Mouse (Mus musculus): ENCODE measurements around the gene Ccdc50.

The Ccdc50 gene

DNA sequence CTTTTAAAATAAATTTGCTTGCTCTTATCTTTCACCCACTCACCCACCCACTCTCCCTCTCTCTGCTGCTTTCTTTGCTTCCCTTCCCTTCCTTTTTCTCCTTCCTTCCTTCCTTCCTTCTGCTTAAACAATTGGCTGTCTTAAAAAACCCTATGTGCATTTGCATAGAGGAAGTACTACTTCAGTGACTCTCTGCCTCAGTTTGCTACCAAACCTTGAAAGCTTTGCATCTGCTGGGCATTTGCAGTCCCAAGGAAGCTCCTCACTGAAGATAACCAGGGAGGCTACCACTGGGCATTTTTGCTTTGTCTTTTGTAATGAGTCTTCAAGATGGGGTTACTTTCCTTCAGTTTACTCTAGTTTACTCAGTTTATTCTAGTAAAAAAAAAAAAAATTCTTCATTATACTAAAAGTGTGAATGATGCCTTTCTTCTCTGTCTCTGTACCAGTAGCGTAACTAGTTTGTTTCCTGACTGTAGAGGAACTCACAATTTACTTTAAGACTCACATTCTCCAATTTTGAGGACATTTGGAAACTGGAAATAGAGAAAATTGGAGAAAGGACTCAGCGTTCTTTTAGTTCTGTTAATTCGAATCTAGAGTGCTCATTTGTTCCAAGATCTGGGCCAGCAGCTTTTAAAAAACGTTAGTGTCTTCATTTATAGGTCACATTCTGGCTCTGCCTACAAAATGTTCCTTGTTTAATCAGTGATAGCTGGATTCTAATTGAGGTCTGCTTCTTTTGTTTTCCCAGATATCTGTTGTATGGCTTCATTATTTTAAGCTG, 6.8 kb downstream of the Ccdc50 start:
- no peak for DNase-seq (ENCODE audit: low spot score)

DNA sequence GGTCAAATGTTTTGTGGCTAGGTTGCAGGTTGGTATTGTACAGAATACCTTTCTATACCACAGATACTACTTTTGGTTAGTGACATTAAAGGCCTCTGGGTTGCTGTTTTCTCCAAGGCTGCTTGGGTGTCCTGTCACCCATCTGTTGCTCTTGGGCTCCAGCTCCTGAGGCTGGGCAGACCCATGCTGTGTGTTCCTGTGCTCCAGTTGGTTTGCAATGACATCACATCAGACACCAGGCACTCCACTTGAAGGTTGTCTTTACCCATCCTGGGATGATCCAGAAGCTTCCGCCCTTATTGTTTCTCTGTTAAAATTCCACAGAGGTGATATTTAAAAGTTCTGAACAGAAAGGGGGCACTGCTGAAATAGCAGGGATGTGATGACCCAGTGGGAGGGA, 8.3 kb downstream of the Ccdc50 start:
- DNase-seq (ENCODE audit: low spot score) = no peak

DNA sequence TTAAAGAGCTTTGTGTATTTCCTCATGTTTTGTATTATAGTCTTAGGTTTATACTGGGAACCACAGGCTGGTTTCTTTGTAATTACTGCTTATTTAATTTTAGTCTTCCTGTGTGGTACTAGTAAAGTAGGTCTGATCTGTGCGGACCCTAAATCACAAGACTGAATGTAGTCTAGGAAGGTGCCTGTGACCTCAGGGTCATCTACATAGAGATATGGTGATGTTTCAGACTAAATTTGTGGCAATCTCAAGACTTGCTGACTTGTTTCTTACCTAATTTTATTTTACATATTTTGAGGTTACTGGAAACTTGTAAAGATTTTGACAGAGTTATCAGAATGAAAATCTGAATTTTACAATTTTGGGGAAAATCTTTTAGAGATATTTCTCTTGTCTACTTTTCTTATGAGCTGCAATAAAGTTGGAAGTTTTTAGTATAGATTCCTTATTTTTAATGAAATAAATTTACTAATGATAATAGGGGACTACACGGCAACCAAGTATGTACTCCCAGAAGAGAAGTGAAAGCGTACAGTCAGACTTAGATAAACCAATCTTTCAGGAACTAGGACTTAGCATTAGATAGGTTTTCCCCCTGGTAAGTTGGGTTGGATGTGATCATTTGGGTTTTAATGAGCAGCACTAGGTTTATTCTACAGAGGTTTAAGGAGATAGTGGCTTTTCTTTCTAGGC, 10.5 kb downstream of the Ccdc50 start:
- DNase-seq (ENCODE audit: low spot score) = no peak

DNA sequence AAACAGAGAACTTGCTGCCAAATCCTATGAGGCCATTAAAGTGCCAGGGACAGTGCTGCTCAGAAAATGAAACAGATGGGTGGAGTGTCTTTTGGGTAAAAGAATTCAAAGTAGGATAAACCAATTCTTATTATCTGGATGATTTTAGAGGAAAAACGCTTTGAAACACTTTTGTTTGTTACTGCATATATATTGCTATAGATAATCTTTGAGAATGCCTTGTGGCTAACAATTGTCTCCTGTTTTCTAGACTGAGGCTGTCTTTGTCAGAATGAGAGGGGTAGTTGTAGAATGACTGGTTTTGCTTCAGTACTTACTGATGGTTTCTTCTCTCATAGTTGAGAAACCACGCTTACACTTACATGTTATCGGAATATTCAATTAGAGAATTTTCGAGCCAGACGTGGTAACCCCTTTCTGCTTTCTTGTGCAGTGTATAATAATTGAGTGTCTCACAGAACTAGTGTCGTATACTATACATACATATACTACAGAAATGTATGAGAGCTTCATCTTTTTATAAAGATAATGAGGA, 11.1 kb downstream of the Ccdc50 start:
- no peak for DNase-seq (ENCODE audit: low spot score)

DNA sequence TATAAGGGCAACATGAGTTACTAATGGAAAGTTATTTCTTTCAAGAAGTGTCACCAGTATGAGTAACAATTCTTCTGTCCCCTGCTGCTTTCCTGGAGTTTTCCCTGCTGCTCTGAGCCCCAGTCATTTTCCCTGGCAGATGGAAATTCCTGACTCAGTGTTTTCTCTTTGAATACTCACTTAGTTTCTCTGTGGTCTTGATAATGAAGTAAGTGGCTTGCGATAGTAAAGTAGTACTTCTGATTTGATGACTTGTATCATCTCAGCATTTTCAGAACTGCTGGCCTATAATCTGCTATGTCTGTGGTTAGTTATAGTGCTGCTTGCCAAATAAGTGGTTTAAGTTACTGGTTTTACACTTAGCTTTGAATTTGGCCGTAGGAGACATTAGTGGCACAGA, 12.9 kb downstream of the Ccdc50 start:
- DNase-seq (ENCODE audit: low spot score) = no peak

DNA sequence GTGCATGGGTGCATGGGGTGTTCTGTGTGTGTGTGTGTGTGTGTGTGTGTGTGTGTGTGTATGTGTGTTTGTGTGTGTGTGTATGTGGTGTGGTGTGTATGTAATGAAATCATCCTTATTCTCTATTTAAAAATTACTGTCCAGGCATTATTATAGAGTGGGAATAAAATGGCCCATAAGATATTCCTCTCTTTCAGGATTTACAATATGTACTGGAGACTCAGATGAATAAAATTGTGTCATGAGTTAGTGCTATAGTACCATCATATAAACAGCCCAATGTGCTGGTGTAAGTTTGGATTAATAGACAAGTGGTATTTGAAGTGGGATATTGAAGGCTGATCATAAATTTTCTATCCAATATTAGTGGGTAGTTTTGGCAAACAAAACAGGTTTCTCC, 15.4 kb downstream of the Ccdc50 start:
- DNase-seq (ENCODE audit: low spot score) = no peak

DNA sequence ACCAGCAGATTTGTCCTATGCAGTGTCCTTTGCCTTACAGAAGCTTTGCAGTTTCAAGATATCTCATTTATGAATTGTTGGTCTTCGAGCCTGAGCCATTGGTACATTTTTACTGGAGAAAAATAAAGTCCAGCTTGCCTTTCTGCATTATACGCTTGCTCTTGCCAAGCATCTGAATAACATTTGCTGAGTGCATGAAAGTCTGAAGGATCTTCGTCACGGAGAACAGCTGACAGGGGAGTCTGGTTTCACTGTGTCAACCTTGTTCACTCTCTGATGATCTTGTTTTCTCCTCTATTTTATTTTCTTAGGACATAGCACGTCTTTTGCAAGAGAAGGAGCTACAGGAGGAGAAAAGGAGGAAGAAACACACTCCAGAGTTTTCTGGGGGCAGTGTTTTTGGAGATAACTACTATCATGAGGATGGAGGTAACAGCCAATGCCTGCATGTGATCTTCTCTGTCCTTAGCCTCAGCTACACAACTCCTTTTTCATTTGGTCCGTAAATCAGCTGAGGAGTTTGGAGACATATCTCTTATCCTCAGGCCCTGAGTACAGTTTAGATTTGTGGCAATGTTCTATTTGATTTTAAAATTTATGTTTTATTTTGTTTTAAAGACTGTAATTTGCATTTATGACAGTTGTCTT, 28.4 kb downstream of the Ccdc50 start:
- DNase-seq (ENCODE audit: low spot score) = no peak

DNA sequence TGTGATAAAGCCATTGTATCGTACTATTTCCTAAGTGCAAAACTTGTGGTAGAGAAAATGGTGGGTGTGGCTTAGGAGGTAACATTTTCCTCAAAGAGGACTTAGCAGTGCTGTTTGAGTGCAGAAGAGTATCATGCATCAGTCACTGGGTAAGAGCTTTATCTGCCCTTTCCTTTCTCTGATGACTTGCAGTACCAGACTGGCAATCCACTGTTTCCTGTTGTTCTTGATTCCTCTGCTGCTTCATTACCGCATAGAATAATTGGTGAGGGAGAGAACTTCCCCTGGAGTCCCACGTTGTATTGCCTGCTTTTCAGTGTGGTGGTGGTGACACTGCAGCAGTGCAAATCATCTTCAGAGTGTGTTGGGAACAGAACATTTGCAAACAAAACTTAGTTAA, 29.0 kb downstream of the Ccdc50 start:
- DNase-seq (ENCODE audit: low spot score) = no peak

DNA sequence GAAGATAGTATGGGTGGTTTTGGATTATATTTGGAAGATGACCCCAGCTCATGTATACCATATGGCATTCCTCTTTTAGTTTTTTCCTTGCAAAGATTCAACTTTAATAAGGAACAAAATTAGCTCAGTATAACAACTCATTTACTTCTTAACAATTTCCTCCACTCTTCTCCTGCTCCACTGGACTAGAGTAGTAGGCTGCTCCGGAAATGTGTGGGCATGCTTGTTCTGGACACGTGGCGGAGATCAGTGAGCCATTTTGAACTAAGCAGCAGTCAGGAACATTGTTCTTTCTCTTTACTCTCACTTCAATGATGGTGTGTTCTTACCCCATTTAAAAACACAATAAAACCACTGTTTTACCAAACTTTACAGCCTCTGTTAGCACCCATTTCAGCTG, 32.3 kb downstream of the Ccdc50 start:
- no peak for DNase-seq (ENCODE audit: low spot score)

DNA sequence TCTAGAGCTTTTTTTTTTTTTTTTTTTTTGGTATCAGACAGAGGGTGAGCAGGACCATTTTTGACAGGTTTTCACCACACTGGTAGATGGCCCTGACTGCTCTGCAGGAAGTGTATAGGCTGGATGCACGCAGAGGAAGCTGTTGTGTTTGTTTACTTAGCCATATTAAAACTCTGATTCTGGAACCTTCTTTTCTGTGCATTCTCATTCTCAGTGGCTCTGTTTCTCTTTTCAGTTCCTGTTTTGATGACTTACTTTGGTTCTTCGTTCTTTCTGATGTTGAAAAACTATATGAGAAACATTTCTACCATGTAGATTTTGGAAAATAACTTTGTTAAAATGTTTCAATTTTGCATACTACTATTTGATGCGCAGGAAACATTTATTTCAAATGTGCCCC, 46.4 kb downstream of the Ccdc50 start:
- no peak for DNase-seq (ENCODE audit: low spot score)

DNA sequence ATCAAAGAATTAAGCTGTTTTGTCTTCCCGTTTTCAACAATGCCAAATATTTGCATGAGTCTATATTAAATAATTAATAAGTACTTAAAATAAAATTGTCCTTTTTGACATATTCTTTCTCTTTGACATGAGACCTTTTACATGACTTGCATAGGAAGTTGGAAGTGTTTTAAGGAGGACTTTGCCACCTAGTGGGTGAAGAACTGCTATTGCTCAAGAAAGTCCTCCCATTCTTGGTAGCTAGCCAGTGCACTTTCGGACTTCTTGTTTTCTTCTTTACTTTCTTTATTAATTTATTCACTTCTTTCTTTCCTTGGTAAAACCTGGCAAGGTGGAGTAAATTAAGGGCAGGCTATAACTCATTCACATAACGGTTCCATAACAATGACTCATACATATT, 55.3 kb downstream of the Ccdc50 start:
- DNase-seq (ENCODE audit: low spot score) = no peak

DNA sequence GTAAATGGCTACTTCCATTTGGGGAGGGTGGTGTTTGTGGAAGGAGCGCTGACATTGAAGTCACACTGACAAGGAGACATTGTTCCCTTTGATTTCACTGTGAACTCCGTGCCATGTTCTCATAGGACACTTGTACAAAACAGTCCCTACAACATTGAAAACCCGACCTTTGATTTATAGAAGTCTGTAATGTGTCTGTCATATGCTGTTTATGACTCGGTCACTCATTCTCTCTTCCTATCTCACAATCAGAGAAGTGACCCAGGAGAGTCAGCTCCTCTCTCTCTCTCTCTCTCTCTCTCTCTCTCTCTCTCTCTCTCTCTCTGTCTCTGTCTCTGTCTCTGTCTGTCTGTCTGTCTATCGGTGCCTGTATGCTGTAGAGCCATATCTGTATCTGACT, 60.7 kb downstream of the Ccdc50 start:
- no peak for DNase-seq (ENCODE audit: low spot score)

DNA sequence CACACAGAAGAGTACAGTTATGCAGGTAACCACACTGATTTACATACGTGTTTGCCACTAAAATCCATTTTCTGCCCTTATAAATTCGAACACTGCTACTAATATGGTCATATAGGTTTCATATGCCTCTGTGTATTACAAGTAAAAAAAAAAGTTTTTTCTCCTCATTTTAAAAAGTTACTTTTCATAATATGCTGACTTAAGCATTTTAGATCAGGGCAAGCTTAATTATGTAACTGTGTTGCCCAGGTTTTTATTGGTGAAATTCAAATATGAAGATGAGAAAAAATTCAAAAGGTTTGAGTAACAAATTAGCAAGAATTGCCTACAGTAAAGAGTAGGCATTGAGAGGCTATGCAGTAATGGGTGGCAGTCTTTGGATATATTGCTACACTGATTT, 62.0 kb downstream of the Ccdc50 start:
- no peak for DNase-seq (ENCODE audit: low spot score)

DNA sequence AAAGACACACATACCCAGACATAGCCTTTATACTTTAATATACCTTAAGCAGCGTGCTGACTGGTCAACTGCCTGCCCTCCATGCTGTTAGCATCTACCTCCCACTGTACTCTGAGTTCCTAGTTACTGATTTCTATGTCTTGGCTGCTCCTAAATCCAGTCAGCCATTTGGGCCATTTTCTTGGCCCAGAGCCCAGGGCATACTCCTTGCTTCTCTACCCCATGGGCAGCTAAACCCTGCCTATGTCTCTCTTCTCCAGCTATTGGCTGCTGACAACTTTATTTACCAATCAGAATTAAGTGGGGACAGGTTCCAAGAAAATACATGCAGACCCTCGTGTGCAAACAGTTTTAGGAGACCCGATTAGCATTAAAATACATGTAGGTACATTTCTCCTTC, 64.7 kb downstream of the Ccdc50 start:
- DNase-seq (ENCODE audit: low spot score) = no peak

DNA sequence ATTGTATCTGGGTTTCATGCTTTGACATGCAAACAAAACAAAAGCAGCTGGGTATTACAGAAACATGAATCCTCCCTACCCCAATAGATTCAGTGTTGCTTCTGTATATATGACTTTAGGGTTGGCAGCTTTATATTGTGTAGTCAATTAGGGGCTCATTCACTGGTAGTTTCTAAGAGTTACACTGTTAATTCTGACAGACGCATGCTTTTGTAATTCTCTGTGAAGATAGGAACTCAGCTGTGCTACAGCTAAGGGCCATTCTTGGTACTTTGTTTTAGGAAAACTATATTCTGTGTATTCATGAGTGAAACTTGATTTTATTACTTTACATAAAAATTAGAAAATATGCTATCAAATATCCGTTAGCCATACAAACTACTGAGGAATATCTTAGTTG, 65.2 kb downstream of the Ccdc50 start:
- no peak for DNase-seq (ENCODE audit: low spot score)

DNA sequence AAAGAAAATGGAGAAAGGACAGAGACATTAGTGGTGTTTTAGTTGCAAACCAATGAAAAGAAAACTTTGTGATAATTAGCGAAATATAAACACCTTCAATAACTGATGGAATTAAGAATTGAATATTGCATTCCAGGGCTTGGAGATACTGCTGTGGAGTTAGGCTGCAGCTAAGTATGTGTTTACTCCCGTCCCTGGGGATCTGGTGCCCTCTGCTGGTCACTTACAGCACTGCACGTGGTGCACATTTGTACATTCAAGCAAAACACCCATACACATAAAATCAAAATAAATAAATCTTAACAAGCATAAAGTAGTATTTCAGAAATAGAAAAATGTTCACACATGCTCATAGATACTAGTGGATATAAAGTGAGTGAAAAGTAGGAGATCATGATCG, 68.6 kb downstream of the Ccdc50 start:
- DNase-seq (ENCODE audit: low spot score) = peak; percentile 75

DNA sequence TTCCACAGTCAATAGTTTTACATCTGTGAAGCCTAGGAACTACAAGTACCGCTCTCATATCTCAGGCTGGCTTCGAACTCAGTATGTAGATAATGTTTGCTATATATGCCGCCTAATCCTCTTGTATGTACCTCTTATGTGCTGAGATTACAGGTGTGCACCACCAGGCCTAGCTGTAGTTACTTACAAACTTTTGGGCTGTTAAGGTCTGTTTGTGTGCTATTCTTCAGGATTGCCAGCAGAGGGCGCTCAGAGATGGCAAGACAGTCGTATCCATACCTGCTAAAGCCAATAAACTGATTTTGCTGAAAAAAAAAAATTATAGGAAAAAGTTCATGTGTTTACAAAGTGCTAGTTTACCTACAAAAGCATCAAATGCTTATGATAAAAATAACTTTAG, 80.1 kb downstream of the Ccdc50 start:
- DNase-seq (ENCODE audit: low spot score) = no peak

DNA sequence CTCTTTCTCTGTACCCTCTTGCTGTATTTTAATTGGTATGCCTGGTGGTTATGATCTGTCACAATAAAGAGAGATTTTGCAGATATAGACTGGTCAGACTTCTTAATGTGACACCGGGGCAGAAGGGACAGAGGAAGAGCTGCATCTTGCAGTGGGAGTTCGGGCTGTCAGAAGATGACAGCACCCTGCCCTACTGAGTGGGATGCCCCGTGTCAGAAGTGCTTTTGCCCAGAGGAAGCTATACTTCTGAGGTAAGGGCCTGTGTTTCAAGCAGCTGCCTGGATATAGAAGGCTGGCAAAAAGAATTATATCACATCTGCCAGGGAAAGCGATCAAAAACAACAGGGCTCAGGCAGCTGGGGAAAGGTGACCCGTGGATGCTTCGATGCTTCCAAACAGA, 82.7 kb downstream of the Ccdc50 start:
- DNase-seq (ENCODE audit: low spot score) = no peak

DNA sequence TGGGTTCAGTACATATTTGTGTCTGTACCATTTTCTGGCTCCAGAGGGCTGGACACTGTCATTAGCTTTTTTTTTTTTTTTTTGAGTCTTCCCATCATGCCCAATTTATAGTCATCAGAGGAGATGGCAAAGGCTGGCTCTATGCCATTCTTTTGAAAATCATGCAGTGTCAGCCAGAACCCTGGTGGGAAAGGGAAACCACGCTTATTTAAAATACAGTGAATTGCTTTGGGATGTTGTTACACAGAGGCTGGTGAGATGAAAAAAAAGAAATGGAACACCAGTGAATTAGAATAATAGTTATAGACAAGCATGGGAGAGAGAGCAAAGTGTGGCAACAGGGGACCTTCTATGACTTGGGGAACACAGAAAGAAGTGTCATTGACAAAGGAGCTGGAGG, 95.2 kb downstream of the Ccdc50 start:
- no peak for DNase-seq (ENCODE audit: low spot score)

Data from ovary, postnatal 10 days (tissue).